ENCODE assay signal across 7 mouse cellular contexts in genomic region chr14:53590601-53591000, GRCm38 (mm10).
DNase-seq lines count a peak whose midpoint lies in the region; ATAC-seq and TF ChIP-seq lines count a peak whose summit lies in the region.
"Not testable (repeated sequence)": the region's sequence is repeated elsewhere in the genome, so short reads cannot be mapped to it uniquely, and the experiment has no call there.

No protein-coding gene starts in this region.

- not testable (repeated sequence) for H3K27me3 ChIP-seq in hindbrain, embryonic 11.5 days (ENCODE audit: control insufficient read depth, insufficient read depth, low read length); midbrain, embryonic 14.5 days (ENCODE audit: control insufficient read depth, insufficient read depth, low read length); stomach, postnatal 0 days (ENCODE audit: control insufficient read depth, insufficient read depth, low read length)

- peak; percentile 24 for DNase-seq in T-cell, adult 2 months (ENCODE audit: low spot score)
- DNase-seq in embryo, embryonic 10.5 days (ENCODE audit: low spot score) = peak; percentile 28
- peak; percentile 25 for DNase-seq in hindbrain, embryonic 11.5 days (ENCODE audit: low spot score)
- not testable (repeated sequence) for DNase-seq in left cerebral cortex, adult 2 months (ENCODE audit: extremely low spot score in 1 of 2, low spot score in 2 of 2)
- DNase-seq in midbrain, embryonic 14.5 days = peak; percentile 24
- DNase-seq in stomach, postnatal 0 days (ENCODE audit: low spot score) = peak; percentile 16
- DNase-seq in thymus, postnatal 25 days = peak; percentile 56

- H3K9ac ChIP-seq in hindbrain, embryonic 11.5 days (ENCODE audit: low read depth, low read length); midbrain, embryonic 14.5 days (replicated peaks; ENCODE audit: low read length); stomach, postnatal 0 days (ENCODE audit: low read length): not testable (repeated sequence)

- TF ChIP-seq EP300 in stomach, postnatal 0 days (optimal IDR thresholded peaks at IDR 0.05) = not testable (repeated sequence)

- not testable (repeated sequence) for H3K4me2 ChIP-seq in hindbrain, embryonic 11.5 days (replicated peaks; ENCODE audit: low read depth, low read length); midbrain, embryonic 14.5 days (ENCODE audit: low read length); stomach, postnatal 0 days (replicated peaks; ENCODE audit: low read depth)

- intact Hi-C loops in left cerebral cortex, adult 2 months (cut with DNase I) = not testable (repeated sequence)

- not testable (repeated sequence) for H3K36me3 ChIP-seq in hindbrain, embryonic 11.5 days (ENCODE audit: control insufficient read depth, insufficient read depth, low read length); midbrain, embryonic 14.5 days (ENCODE audit: control insufficient read depth, insufficient read depth, low read length); stomach, postnatal 0 days (ENCODE audit: control insufficient read depth, insufficient read depth, low read length)

- peak; percentile 21 for TF ChIP-seq CTCF in left cerebral cortex, adult 2 months (IDR thresholded peaks at IDR 0.05)
- peak; percentile 52 for TF ChIP-seq CTCF in stomach, postnatal 0 days (IDR thresholded peaks at IDR 0.05; ENCODE audit: low read depth)

- not testable (repeated sequence) for H3K27ac ChIP-seq in hindbrain, embryonic 11.5 days (ENCODE audit: low read depth, low read length); left cerebral cortex, adult 2 months; midbrain, embryonic 14.5 days (replicated peaks; ENCODE audit: low read depth, low read length); stomach, postnatal 0 days (replicated peaks)

- not testable (repeated sequence) for ATAC-seq in hindbrain, embryonic 11.5 days (ENCODE audit: low FRiP score); midbrain, embryonic 14.5 days (ENCODE audit: low FRiP score, low TSS enrichment); stomach, postnatal 0 days (ENCODE audit: low FRiP score, low TSS enrichment)

- not testable (repeated sequence) for H3K4me1 ChIP-seq in hindbrain, embryonic 11.5 days (replicated peaks; ENCODE audit: control insufficient read depth, insufficient read depth, low read length); midbrain, embryonic 14.5 days (ENCODE audit: control insufficient read depth, insufficient read depth, low read length); stomach, postnatal 0 days (replicated peaks; ENCODE audit: control insufficient read depth, insufficient read depth)

- H3K9me3 ChIP-seq in hindbrain, embryonic 11.5 days (ENCODE audit: control insufficient read depth, low read length); midbrain, embryonic 14.5 days (ENCODE audit: control insufficient read depth, low read length); stomach, postnatal 0 days (ENCODE audit: control insufficient read depth, low read length): not testable (repeated sequence)

- not testable (repeated sequence) for H3K4me3 ChIP-seq in hindbrain, embryonic 11.5 days (ENCODE audit: low read depth, low read length); left cerebral cortex, adult 2 months; midbrain, embryonic 14.5 days (replicated peaks; ENCODE audit: low read depth, low read length); stomach, postnatal 0 days (ENCODE audit: low read depth, low read length)

- WGBS in hindbrain, embryonic 11.5 days = 50% methylated on average over 6 of the region's 6 CpGs
- WGBS in midbrain, embryonic 14.5 days = 46% methylated on average over 6 of the region's 6 CpGs
- WGBS in stomach, postnatal 0 days = 37% methylated on average over 6 of the region's 6 CpGs
